25 mouse cellular contexts compared by ENCODE assay signal in the genomic region with DNA sequence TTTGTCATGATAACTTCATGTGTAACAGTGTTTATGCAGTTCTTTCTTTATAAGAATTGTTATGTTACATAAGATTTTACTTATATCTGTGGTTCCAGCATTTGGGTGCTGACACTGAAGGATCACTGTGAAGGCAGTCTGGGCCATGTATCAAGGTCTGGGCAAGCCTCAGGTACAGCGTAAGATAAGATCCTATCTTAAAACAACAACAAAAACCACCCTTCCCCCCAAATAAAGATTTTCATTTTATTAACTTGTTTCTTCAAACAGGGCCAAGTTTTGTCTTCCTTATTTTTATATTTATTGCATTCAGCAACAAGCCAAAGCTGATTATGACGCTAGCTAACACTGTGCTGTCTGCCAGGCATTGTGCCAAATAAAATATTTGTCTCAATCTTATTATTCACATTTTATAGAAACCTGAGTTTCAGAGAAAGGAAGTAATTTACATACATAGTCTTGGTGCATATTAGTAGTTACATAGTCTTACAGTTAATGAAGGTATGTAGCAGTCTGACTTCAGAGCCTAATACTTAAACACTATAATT.
"Had no signal": no experiment of that assay in that cellular context is flagged by ENCODE, and none has a peak within 500 bp of the region (broad histone marks: within the 10 kb centered on the region; RNA-seq: fewer than 3 reads in every experiment).

No protein-coding gene starts in this region.

- H3K27ac ChIP-seq: gastrocnemius, adult 2 months; heart, embryonic 10.5 days; hindbrain, embryonic 10.5 days; hindbrain, embryonic 12.5 days; hindbrain, embryonic 14.5 days; intestine, embryonic 15.5 days; layer of hippocampus, adult 2 months; left cerebral cortex, adult 2 months; limb, embryonic 10.5 days; limb, embryonic 12.5 days; liver, embryonic 13.5 days had no signal

- H3K27me3 ChIP-seq: heart, embryonic 12.5 days; hindbrain, embryonic 12.5 days; intestine, embryonic 15.5 days; limb, embryonic 12.5 days; liver, embryonic 13.5 days had no signal

- H3K4me2 ChIP-seq: heart, embryonic 12.5 days; hindbrain, embryonic 12.5 days; hindbrain, embryonic 14.5 days; intestine, embryonic 15.5 days; limb, embryonic 12.5 days; liver, embryonic 11.5 days; liver, embryonic 13.5 days had no signal

- DNase-seq: gastrocnemius, adult 2 months; gastrocnemius, postnatal 10 days; gastrocnemius, postnatal 25 days; heart, adult 18-20 months; heart, postnatal 10 days; heart, postnatal 4 days; kidney, adult 18-20 months; kidney, adult 9 months; kidney, postnatal 14 days; liver; liver, embryonic 13.5 days had no signal

- H3K4me3 ChIP-seq: gastrocnemius, adult 2 months; heart, embryonic 10.5 days; heart, embryonic 12.5 days; hindbrain, embryonic 10.5 days; hindbrain, embryonic 12.5 days; intestine, embryonic 15.5 days; layer of hippocampus, adult 2 months; left cerebral cortex, adult 2 months; limb, embryonic 10.5 days; limb, embryonic 12.5 days; liver, embryonic 13.5 days had no signal

- ATAC-seq: hindbrain, embryonic 16.5 days; inflammation-experienced regulatory T-cells, adult 6 months; intestine, embryonic 15.5 days; intestine, postnatal 0 days had no signal

- H3K9me3 ChIP-seq: heart, embryonic 10.5 days; heart, embryonic 12.5 days; hindbrain, embryonic 10.5 days; hindbrain, embryonic 12.5 days; intestine, embryonic 15.5 days; limb, embryonic 10.5 days; limb, embryonic 12.5 days; liver, embryonic 13.5 days had no signal

- H3K9ac ChIP-seq: heart, embryonic 12.5 days; hindbrain, embryonic 12.5 days; hindbrain, embryonic 14.5 days; intestine, embryonic 15.5 days; limb, embryonic 12.5 days; liver, embryonic 13.5 days had no signal

- H3K36me3 ChIP-seq: heart, embryonic 10.5 days; heart, embryonic 12.5 days; hindbrain, embryonic 10.5 days; hindbrain, embryonic 12.5 days; intestine, embryonic 15.5 days; limb, embryonic 10.5 days; limb, embryonic 12.5 days; liver, embryonic 13.5 days had no signal
